Mouse (Mus musculus) E14TG2a.4 (cell line): ENCODE measurements around the gene Gpr83.

Experiments used
- CTCF ChIP-seq: conservative IDR thresholded peaks from 2 replicates; pipeline ENCODE4 v1.5.1; 2014; ENCODE audit warnings: low read length
- NANOG ChIP-seq: IDR thresholded peaks from 2 replicates; pipeline ENCODE4 v1.6.1; 2014; ENCODE audit warnings: borderline replicate concordance, low read length, mixed read lengths

GRCm38 (mm10) chr9:14909981-14910380 is 50.0 kb downstream of the Gpr83 start:
- TF ChIP-seq CTCF (no peak), NANOG (no peak)
